Mouse (Mus musculus) forebrain, embryonic 14.5 days (tissue): Measurements from ENCODE around the gene Eci1. TPM values are rescaled to one million over a fixed set of nuclear protein-coding genes. Genes with fewer than 3 reads are reported as not detected.

Experiments used
- ATAC-seq: fragments of 200-750 bp; cut with Nextera tagmentation; 2 replicates; pipeline ENCODE4 v1.8.0; 2017; ENCODE audit warnings: mild to moderate bottlenecking, moderate library complexity
- DNase-seq: peaks from one replicate; pipeline ENCODE4 v3.0.0-alpha.2; 2015; ENCODE audit warnings: low spot score
- H3K27ac ChIP-seq: fragments of 300-500 bp; sonication (generic); 2 replicates; pipeline ENCODE4 v1.5.1; 2014; ENCODE audit warnings: low read depth, mild to moderate bottlenecking, control low read depth, low read length, moderate library complexity
- H3K27me3 ChIP-seq: fragments of 300-500 bp; sonication (generic); replicated peaks from 2 replicates; pipeline ENCODE4 v1.6.1; 2014; ENCODE audit warnings: low read length, control low read depth, mixed read lengths; ENCODE audit not compliant: control insufficient read depth, insufficient read depth
- H3K36me3 ChIP-seq: fragments of 300-500 bp; sonication (generic); 2 replicates; pipeline ENCODE4 v1.6.1; 2014; ENCODE audit warnings: low read length, control low read depth; ENCODE audit not compliant: control insufficient read depth, insufficient read depth
- H3K4me1 ChIP-seq: fragments of 300-500 bp; sonication (generic); 2 replicates; pipeline ENCODE4 v1.6.1; 2014; ENCODE audit warnings: antibody characterized with exemption, low read length, control low read depth; ENCODE audit not compliant: control insufficient read depth, insufficient read depth
- H3K4me2 ChIP-seq: fragments of 300-500 bp; sonication (generic); 2 replicates; pipeline ENCODE4 v1.6.1; 2014; ENCODE audit warnings: mild to moderate bottlenecking, control low read depth, low read length
- H3K4me3 ChIP-seq: fragments of 300-500 bp; sonication (generic); 2 replicates; pipeline ENCODE4 v1.5.1; 2014; ENCODE audit warnings: low read depth, low read length, control low read depth
- H3K9ac ChIP-seq: fragments of 300-500 bp; sonication (generic); 2 replicates; pipeline ENCODE4 v1.6.1; 2014; ENCODE audit warnings: mild to moderate bottlenecking, low read length, control low read depth, moderate library complexity
- H3K9me3 ChIP-seq: fragments of 300-500 bp; sonication (generic); replicated peaks from 2 replicates; pipeline ENCODE4 v1.6.1; 2016; ENCODE audit warnings: low read length, control low read depth, mixed read lengths; ENCODE audit not compliant: control insufficient read depth
- WGBS: fragments of 180-500 bp; shearing (Covaris S2); extraction: QIAGEN DNeasy Blood & Tissue Kit; methylation state at CpG from one replicate; pipeline ENCODE4 v1.1.7; 2014; 5-methylcytosine and 5-hydroxymethylcytosine counted together
- polyA plus RNA-seq: library from polyadenylated mRNA; unstranded; fragments of >200 nt; fragmentation: Nextera tagmentation; extraction: Ambion mirVana; gene quantifications from 2 replicates; pipeline ENCODE4 v1.2.1, GENCODE M21; 2014

Gene Eci1
- polyA plus RNA-seq, 1 experiment from 2014 or later, result 31.8 TPM

GRCm38 (mm10) chr17:24425905-24426304, 536 bp upstream of the Eci1 start:
- 85% methylated on average over 7 of the region's 7 CpGs for WGBS
- H3K4me3 ChIP-seq, result peak overlapping the region; percentile 66; the same call in 1 of the 2 replicates
- H3K4me1 ChIP-seq, result no peaks in the 10 kb centered on the region
- H3K36me3 ChIP-seq, result peaks cover 43% of the 10 kb centered on the region
- ATAC-seq, result no peak
- H3K9me3 ChIP-seq, result no peaks in the 10 kb centered on the region
- no peak overlapping the region for H3K9ac ChIP-seq
- no peak overlapping the region; the same call in 1 of the 2 replicates for H3K4me2 ChIP-seq
- H3K27me3 ChIP-seq, result no peaks in the 10 kb centered on the region
- peak overlapping the region; percentile 95; the same call in 1 of the 2 replicates for H3K27ac ChIP-seq
- no peak for DNase-seq

DNA sequence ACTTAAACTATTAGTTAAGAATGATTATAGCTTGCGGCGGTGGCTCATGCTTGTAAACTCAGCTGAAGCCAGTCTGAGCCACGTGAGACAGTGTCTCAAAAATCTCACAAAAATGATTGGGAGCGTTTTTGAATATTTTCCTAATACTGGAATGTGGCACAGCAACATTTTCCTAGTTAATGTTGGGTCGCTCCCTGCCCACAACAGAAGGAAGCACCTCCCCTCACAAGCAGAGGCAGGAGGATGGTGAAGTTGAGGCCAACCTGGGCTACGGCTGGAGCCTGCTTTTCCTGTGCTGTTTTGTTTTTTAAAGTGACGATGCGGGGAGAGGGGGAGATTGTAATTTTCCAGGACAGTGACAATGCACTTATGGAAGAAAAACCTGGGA, 723 bp downstream of the Eci1 start:
- no peaks in the 10 kb centered on the region for H3K27me3 ChIP-seq
- ATAC-seq (no peak), DNase-seq (no peak)
- H3K9me3 ChIP-seq, result no peaks in the 10 kb centered on the region
- H3K4me2 ChIP-seq, result peak overlapping the region; percentile 64
- H3K36me3 ChIP-seq, result peaks cover 30% of the 10 kb centered on the region
- WGBS, result 5% methylated on average over 8 of the region's 8 CpGs
- H3K4me3 ChIP-seq, result peak overlapping the region; percentile 66
- H3K27ac ChIP-seq, result no peak overlapping the region
- no peaks in the 10 kb centered on the region for H3K4me1 ChIP-seq
- peak overlapping the region; percentile 85 for H3K9ac ChIP-seq

DNA sequence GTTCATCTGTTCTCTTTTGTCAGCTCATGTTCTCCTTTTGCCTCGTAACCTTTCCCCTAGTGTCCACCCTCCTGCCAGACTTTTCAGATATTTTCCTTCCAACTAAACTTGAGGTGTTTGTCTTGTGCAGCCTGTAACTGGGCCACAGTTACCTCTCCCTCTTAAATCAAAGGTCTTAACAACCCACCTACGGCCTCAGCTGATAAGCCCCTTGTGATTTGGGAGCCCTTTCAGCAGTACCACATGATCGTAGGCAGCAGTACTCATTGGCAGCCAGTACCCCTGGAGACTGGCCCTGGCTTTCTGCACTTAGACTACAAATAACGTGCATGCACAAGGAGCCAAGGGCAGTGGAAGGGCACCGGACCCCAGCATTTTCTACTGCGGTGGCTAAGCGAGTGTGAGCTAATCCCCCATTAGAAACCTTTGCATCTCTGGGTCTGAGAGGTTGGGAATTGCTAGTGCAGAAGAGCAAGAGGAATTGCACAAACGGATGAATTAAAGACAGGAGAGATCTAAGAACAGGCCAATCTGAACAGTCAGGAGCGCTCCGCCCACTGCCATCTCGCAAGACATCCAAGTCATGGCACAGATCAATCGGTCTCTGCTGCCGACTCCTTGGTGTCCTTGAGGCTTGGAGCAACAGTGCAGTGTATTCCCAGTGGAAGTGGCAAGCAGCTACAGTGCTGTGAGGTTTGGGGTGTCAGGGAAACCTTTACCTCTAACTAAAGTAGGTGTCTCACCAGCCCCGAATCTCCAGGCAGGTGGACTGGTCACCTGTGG, 3.0 kb downstream of the Eci1 start:
- no peak for DNase-seq
- H3K4me3 ChIP-seq, result no peak overlapping the region
- WGBS, result 87% methylated on average over 14 of the region's 14 CpGs
- no peak overlapping the region for H3K4me2 ChIP-seq
- no peaks in the 10 kb centered on the region for H3K9me3 ChIP-seq
- H3K9ac ChIP-seq, result no peak overlapping the region
- no peak for ATAC-seq
- H3K27ac ChIP-seq, result no peak overlapping the region
- H3K4me1 ChIP-seq, result no peaks in the 10 kb centered on the region
- no peaks in the 10 kb centered on the region for H3K27me3 ChIP-seq
- H3K36me3 ChIP-seq, result peaks cover 15% of the 10 kb centered on the region

GRCm38 (mm10) chr17:24437016-24437415, 10.6 kb downstream of the Eci1 start:
- Histone ChIP-seq H3K36me3 (peaks cover 61% of the 10 kb centered on the region), H3K4me3 (no peak overlapping the region), H3K27ac (no peak overlapping the region), H3K9ac (no peak overlapping the region), H3K9me3 (no peaks in the 10 kb centered on the region), H3K4me2 (no peak overlapping the region), H3K4me1 (no peaks in the 10 kb centered on the region), H3K27me3 (no peaks in the 10 kb centered on the region)
- ATAC-seq (0 out of 2 replicates have a peak, but pooled peaks have one; percentile 23), DNase-seq (peak; percentile 62)
- 74% methylated on average over 5 of the region's 5 CpGs for WGBS

DNA sequence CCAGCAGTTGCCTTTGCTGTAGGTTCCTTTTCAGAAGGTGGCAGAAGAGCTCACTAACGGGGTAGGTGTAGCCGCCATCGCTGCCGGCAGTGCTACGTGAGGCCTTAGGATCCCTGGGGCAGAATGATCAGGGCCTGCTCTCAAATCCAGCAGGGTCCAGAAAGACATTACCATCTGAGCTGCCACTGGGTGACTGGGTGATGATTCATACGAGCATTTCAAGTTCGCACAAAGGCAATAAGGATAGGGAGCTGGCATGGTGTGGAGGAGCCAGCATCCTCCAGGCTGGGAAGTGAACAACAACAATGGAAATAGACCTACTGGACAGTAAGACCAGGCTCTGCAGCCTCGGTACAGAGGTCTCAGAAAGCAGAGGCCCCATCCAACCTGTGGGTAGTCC, 13.9 kb downstream of the Eci1 start:
- H3K4me3 ChIP-seq, result no peak overlapping the region
- peaks cover 88% of the 10 kb centered on the region for H3K36me3 ChIP-seq
- H3K9ac ChIP-seq, result no peak overlapping the region
- H3K27ac ChIP-seq, result no peak overlapping the region
- H3K9me3 ChIP-seq, result no peaks in the 10 kb centered on the region
- H3K4me2 ChIP-seq, result no peak overlapping the region
- ATAC-seq (no peak), DNase-seq (no peak)
- no peaks in the 10 kb centered on the region for H3K27me3 ChIP-seq
- 90% methylated on average over 8 of the region's 8 CpGs for WGBS
- H3K4me1 ChIP-seq, result no peaks in the 10 kb centered on the region

DNA sequence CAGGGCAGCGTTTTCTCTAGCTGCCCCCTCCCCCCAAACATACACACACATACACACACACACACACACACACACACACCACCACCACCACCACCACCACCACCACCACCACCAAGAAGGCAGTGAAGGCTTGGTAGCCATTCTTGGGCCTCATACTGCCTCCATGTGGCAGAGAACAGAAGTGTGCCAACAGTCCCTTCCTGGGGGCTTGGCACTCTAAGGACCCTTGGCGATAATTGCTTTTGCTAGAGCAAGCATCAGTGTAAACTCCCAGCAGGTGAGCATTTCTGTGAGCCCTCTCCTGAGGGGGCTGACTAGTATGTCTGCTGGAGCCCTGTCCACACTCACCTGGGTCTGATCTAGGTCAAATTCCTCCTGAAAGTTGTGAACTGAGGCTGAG, 14.7 kb downstream of the Eci1 start:
- H3K9me3 ChIP-seq, result no peaks in the 10 kb centered on the region
- H3K4me3 ChIP-seq, result no peak overlapping the region
- WGBS, result 66% methylated on average over 2 of the region's 2 CpGs
- H3K36me3 ChIP-seq, result peaks cover 93% of the 10 kb centered on the region
- ATAC-seq (no peak), DNase-seq (peak; percentile 17)
- H3K27ac ChIP-seq, result no peak overlapping the region
- H3K4me2 ChIP-seq, result no peak overlapping the region
- H3K4me1 ChIP-seq, result no peaks in the 10 kb centered on the region
- no peaks in the 10 kb centered on the region for H3K27me3 ChIP-seq
- no peak overlapping the region for H3K9ac ChIP-seq

GRCm38 (mm10) chr17:24442107-24442506, 15.7 kb downstream of the Eci1 start:
- H3K27me3 ChIP-seq, result no peaks in the 10 kb centered on the region
- no peak overlapping the region for H3K4me2 ChIP-seq
- 91% methylated on average over 14 of the region's 14 CpGs for WGBS
- no peak overlapping the region for H3K9ac ChIP-seq
- H3K27ac ChIP-seq, result no peak overlapping the region
- no peaks in the 10 kb centered on the region for H3K4me1 ChIP-seq
- ATAC-seq (no peak), DNase-seq (no peak)
- peaks cover 98% of the 10 kb centered on the region for H3K36me3 ChIP-seq
- no peak overlapping the region for H3K4me3 ChIP-seq
- no peaks in the 10 kb centered on the region for H3K9me3 ChIP-seq

- Histone ChIP-seq H3K4me2 (no peak within 1 kb of the TSS), H3K27ac (no peak within 1 kb of the TSS), H3K27me3 (no peaks in the 10 kb centered on the region), H3K4me3 (no peak within 1 kb of the TSS), H3K36me3 (peaks cover 99% of the 10 kb centered on the region), H3K9ac (no peak within 1 kb of the TSS), H3K9me3 (no peaks in the 10 kb centered on the region), H3K4me1 (no peaks in the 10 kb centered on the region)
- DNase-seq (no peak), ATAC-seq (no peak)
- 79% methylated on average over 7 of the region's 7 CpGs for WGBS
Measured at GRCm38 (mm10) chr17:24442632-24443155, 16.3 kb downstream of the Eci1 start, which contains the start of gene Dnase1l2. Gene Dnase1l2, minus strand, starts transcription at chr17:24443105.

DNA sequence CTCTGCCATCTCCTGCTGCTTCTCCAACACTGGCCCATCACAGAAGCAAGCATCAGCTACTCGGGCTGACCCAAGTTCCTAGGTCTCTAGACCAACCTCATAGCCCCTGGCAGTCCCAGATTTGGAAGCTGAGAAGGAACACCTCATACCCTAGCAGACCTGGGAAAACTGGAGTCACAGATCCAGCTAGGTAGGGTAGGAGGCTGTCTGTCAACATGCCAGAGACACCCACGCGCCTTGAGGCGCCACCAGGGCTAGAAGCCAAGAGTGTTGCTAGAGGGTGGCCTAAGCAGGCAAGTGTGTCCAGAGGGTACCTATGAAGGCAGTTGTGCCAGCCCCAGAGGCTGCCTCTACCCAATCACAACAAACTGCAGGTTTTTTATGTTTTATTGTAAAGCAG, 17.0 kb downstream of the Eci1 start:
- no peak overlapping the region for H3K9ac ChIP-seq
- no peaks in the 10 kb centered on the region for H3K27me3 ChIP-seq
- WGBS, result 89% methylated on average over 4 of the region's 4 CpGs
- peaks cover 99% of the 10 kb centered on the region for H3K36me3 ChIP-seq
- DNase-seq (no peak), ATAC-seq (no peak)
- H3K4me2 ChIP-seq, result no peak overlapping the region
- no peaks in the 10 kb centered on the region for H3K9me3 ChIP-seq
- H3K4me3 ChIP-seq, result no peak overlapping the region
- no peak overlapping the region for H3K27ac ChIP-seq
- no peaks in the 10 kb centered on the region for H3K4me1 ChIP-seq
